ENCODE assay signal across 8 mouse cellular contexts in genomic region chr6:15720818-15721715, GRCm38 (mm10). TPM values are rescaled to one million over a fixed set of nuclear protein-coding genes. Genes with fewer than 3 reads are reported as not detected.
A peak's percentile ranks its signal among the peaks of the same experiment; 100 is the strongest.
DNase-seq lines count a peak whose midpoint lies in the region; ATAC-seq lines count a peak whose summit lies in the region.

No protein-coding gene starts in this region.

- H3K36me3 ChIP-seq in embryonic facial prominence, embryonic 11.5 days (replicated peaks; ENCODE audit: control insufficient read depth, insufficient read depth, low read depth, low read length), result no peaks in the 10 kb centered on the region
- H3K36me3 ChIP-seq in heart, embryonic 12.5 days, result no peaks in the 10 kb centered on the region
- no peaks in the 10 kb centered on the region for H3K36me3 ChIP-seq in kidney, embryonic 14.5 days (ENCODE audit: control insufficient read depth, insufficient read depth, low read length)

- H3K9me3 ChIP-seq in embryonic facial prominence, embryonic 11.5 days (replicated peaks; ENCODE audit: control insufficient read depth, low read length), result no peaks in the 10 kb centered on the region
- no peaks in the 10 kb centered on the region for H3K9me3 ChIP-seq in heart, embryonic 12.5 days (replicated peaks)
- H3K9me3 ChIP-seq in kidney, embryonic 14.5 days (ENCODE audit: control insufficient read depth, low read length), result no peaks in the 10 kb centered on the region

- H3K4me1 ChIP-seq in embryonic facial prominence, embryonic 11.5 days (ENCODE audit: control insufficient read depth, insufficient read depth, low read length), result no peaks in the 10 kb centered on the region; the same call in 1 of the 2 replicates
- H3K4me1 ChIP-seq in heart, embryonic 12.5 days (replicated peaks), result 0 out of 2 replicates have a peak, but pooled peaks cover 8% of the 10 kb centered on the region
- H3K4me1 ChIP-seq in kidney, embryonic 14.5 days (ENCODE audit: control insufficient read depth, insufficient read depth, low read length), result no peaks in the 10 kb centered on the region; the same call in 1 of the 2 replicates

- H3K27me3 ChIP-seq in embryonic facial prominence, embryonic 11.5 days (ENCODE audit: control insufficient read depth, insufficient read depth, low read length), result no peaks in the 10 kb centered on the region
- no peaks in the 10 kb centered on the region for H3K27me3 ChIP-seq in heart, embryonic 12.5 days (replicated peaks)
- H3K27me3 ChIP-seq in kidney, embryonic 14.5 days (ENCODE audit: control insufficient read depth, insufficient read depth, low read length), result no peaks in the 10 kb centered on the region

- H3K4me3 ChIP-seq in embryonic facial prominence, embryonic 11.5 days (ENCODE audit: low read depth, low read length), result peak overlapping the region; percentile 58
- peak overlapping the region; percentile 87 for H3K4me3 ChIP-seq in heart, embryonic 12.5 days
- peak overlapping the region; percentile 66 for H3K4me3 ChIP-seq in kidney, embryonic 14.5 days (ENCODE audit: low read length)

- H3K27ac ChIP-seq in embryonic facial prominence, embryonic 11.5 days (replicated peaks; ENCODE audit: low read depth, low read length), result peak overlapping the region; percentile 56; the same call in 1 of the 2 replicates
- peak overlapping the region; percentile 72 for H3K27ac ChIP-seq in heart, embryonic 12.5 days (ENCODE audit: poor library complexity, severe bottlenecking)
- peak overlapping the region; percentile 81 for H3K27ac ChIP-seq in kidney, embryonic 14.5 days (ENCODE audit: low read depth, low read length)

- peak overlapping the region; percentile 87 for H3K9ac ChIP-seq in embryonic facial prominence, embryonic 11.5 days (replicated peaks; ENCODE audit: low read length)
- peak overlapping the region; percentile 89 for H3K9ac ChIP-seq in heart, embryonic 12.5 days
- peak overlapping the region; percentile 80 for H3K9ac ChIP-seq in kidney, embryonic 14.5 days (ENCODE audit: low read depth, low read length)

- peak; percentile 76 for ATAC-seq in embryonic facial prominence, embryonic 11.5 days (replicated peaks; ENCODE audit: insufficient number of reproducible peaks, low FRiP score, low TSS enrichment, low read depth)
- ATAC-seq in heart, embryonic 12.5 days (ENCODE audit: insufficient number of reproducible peaks, low FRiP score), result peak; percentile 83
- ATAC-seq in kidney, embryonic 14.5 days (ENCODE audit: low FRiP score, low TSS enrichment), result peak; percentile 81

- peak overlapping the region; percentile 92 for H3K4me2 ChIP-seq in embryonic facial prominence, embryonic 11.5 days (ENCODE audit: low read depth, low read length)
- H3K4me2 ChIP-seq in heart, embryonic 12.5 days, result peak overlapping the region; percentile 75
- peak overlapping the region; percentile 71 for H3K4me2 ChIP-seq in kidney, embryonic 14.5 days (replicated peaks; ENCODE audit: low read depth, low read length)

- under 1% methylated on average over 59 of the region's 60 CpGs for WGBS in embryonic facial prominence, embryonic 11.5 days
- WGBS in heart, embryonic 12.5 days, result under 1% methylated on average over 59 of the region's 60 CpGs
- 1% methylated on average over 48 of the region's 60 CpGs for WGBS in kidney, embryonic 14.5 days

- DNase-seq in lung, adult 18-20 months, result peak; percentile 73 to 75
- no peak for DNase-seq in lung, postnatal 25 days (ENCODE audit: low spot score)
- DNase-seq in embryonic facial prominence, embryonic 11.5 days (ENCODE audit: low spot score), result peak; percentile 64
- peak; percentile 79 for DNase-seq in lung, postnatal 10 days
- DNase-seq in ovary, postnatal 10 days (ENCODE audit: low spot score), result peak; percentile 57
- DNase-seq in thymus, postnatal 4 days, result peak; percentile 66

RNA-seq across cellular contexts. Expression of gene Mdfic, which starts 0.6 kb away (rescaled TPM):
- polyA plus RNA-seq in embryonic facial prominence, embryonic 11.5 days (2014; fragmentation: Nextera tagmentation; extraction: Ambion mirVana), result 8.5 and 9.9 TPM in 2 replicates
- polyA plus RNA-seq in heart, embryonic 12.5 days (2016; fragmentation: Nextera tagmentation; extraction: Ambion mirVana), result 7.0 and 7.8 TPM in 2 replicates
- polyA plus RNA-seq in kidney, embryonic 14.5 days (2014; fragmentation: Nextera tagmentation; extraction: Ambion mirVana), result 7.2 and 7.4 TPM in 2 replicates
